Mouse (Mus musculus) myocyte (in vitro differentiated cells): ENCODE data around the gene Rps27. TPM values are rescaled to one million over a fixed set of nuclear protein-coding genes. Genes with fewer than 3 reads are reported as not detected.

Experiments
- H3K27me3 ChIP-seq: one replicate; pipeline ENCODE4 v1.6.1; 2011; ENCODE audit not compliant: control insufficient read depth, insufficient read depth, insufficient read length
- H3K36me3 ChIP-seq: one replicate; pipeline ENCODE4 v1.6.1; 2011; ENCODE audit not compliant: control insufficient read depth, insufficient read depth
- H3K4me2 ChIP-seq: one replicate; pipeline ENCODE4 v1.6.1; 2011; ENCODE audit warnings: low read depth, control low read depth
- H3K4me3 ChIP-seq: one replicate; pipeline ENCODE4 v1.5.1; 2011; ENCODE audit warnings: mild to moderate bottlenecking, control low read depth, moderate library complexity
- H3K79me2 ChIP-seq: one replicate; pipeline ENCODE4 v1.6.1; 2011; ENCODE audit not compliant: control insufficient read depth, insufficient read depth
- H3ac ChIP-seq: one replicate; pipeline ENCODE4 v1.6.1; 2011; ENCODE audit not compliant: control insufficient read depth, insufficient read length
- CEBPB ChIP-seq: IDR thresholded peaks from 2 replicates; pipeline ENCODE4 v1.6.1; 2011; ENCODE audit warnings: mild to moderate bottlenecking, moderate library complexity; ENCODE audit not compliant: poor library complexity, insufficient read depth, severe bottlenecking
- E2F4 ChIP-seq: IDR thresholded peaks from one replicate; pipeline ENCODE4 v1.6.1; 2011; ENCODE audit warnings: mild to moderate bottlenecking, control low read depth, moderate library complexity; ENCODE audit not compliant: insufficient read depth
- MAX ChIP-seq: IDR thresholded peaks from one replicate; pipeline ENCODE4 v1.6.1; 2011; ENCODE audit warnings: low read depth, mild to moderate bottlenecking, control low read depth
- MYOD1 ChIP-seq, 3 experiments: IDR thresholded peaks; one replicate each; pipeline ENCODE4 v1.6.1; 2011; ENCODE audit warnings: control low read depth in 2 of 3, low read depth in 2 of 3, mild to moderate bottlenecking in 2 of 3, moderate library complexity in 1 of 3; ENCODE audit not compliant: insufficient read length in 2 of 3, control insufficient read depth in 1 of 3
- MYOG ChIP-seq, 3 experiments: IDR thresholded peaks; one replicate each; pipeline ENCODE4 v1.6.1; 2011; ENCODE audit warnings: control low read depth in 2 of 3, low read depth in 2 of 3, mild to moderate bottlenecking in 2 of 3; ENCODE audit not compliant: insufficient read length in 2 of 3, control insufficient read depth in 1 of 3, insufficient read depth in 1 of 3
- POLR2A ChIP-seq: IDR thresholded peaks from one replicate; pipeline ENCODE4 v1.6.1; 2011; ENCODE audit warnings: low read depth, mild to moderate bottlenecking, control low read depth, moderate library complexity; ENCODE audit not compliant: insufficient read length
- POLR2AphosphoS2 ChIP-seq: IDR thresholded peaks from one replicate; pipeline ENCODE4 v1.6.1; 2011; ENCODE audit warnings: low read depth, control low read depth; ENCODE audit not compliant: insufficient read length
- REST ChIP-seq: IDR thresholded peaks from one replicate; pipeline ENCODE4 v1.6.1; 2011; ENCODE audit warnings: mild to moderate bottlenecking, control low read depth, moderate library complexity; ENCODE audit not compliant: insufficient read depth, insufficient read length
- SRF ChIP-seq: IDR thresholded peaks from one replicate; pipeline ENCODE4 v1.6.1; 2011; ENCODE audit warnings: low read depth; ENCODE audit not compliant: control insufficient read depth, insufficient read length
- TCF12 ChIP-seq: IDR thresholded peaks from one replicate; pipeline ENCODE4 v1.6.1; 2011; ENCODE audit warnings: mild to moderate bottlenecking, control low read depth; ENCODE audit not compliant: poor library complexity, insufficient read depth, severe bottlenecking
- TCF3 ChIP-seq: IDR thresholded peaks from one replicate; pipeline ENCODE4 v1.6.1; 2011; ENCODE audit warnings: low read depth, control low read depth; ENCODE audit not compliant: insufficient read length
- USF1 ChIP-seq: IDR thresholded peaks from one replicate; pipeline ENCODE4 v1.6.1; 2011; ENCODE audit warnings: low read depth, mild to moderate bottlenecking, control low read depth, moderate library complexity
- polyA plus RNA-seq: library from polyadenylated mRNA; unstranded; fragments of >200 nt; fragmentation: generic; extraction: Trizol; gene quantifications from one replicate; pipeline ENCODE4 v1.2.1, GENCODE M21; 2012; ENCODE audit warnings: missing spikeins

Rps27 gene
- polyA plus RNA-seq, 1 experiment: 3,699 TPM

GRCm38 (mm10) chr3:90202884-90203283 is 10.6 kb downstream of the Rps27 start:
- H3ac ChIP-seq: no peak overlapping the region
- TF ChIP-seq TCF3 (no peak), E2F4 (no peak), MYOG (IDR thresholded peaks at IDR 0.05; ENCODE audit: control insufficient read depth in 1 of 3, insufficient read depth in 1 of 3, insufficient read length in 2 of 3, low read depth in 2 of 3) (no peak), MAX (no peak), POLR2A (no peak), TCF12 (no peak), USF1 (no peak), REST (no peak)
- H3K27me3 ChIP-seq: no peaks in the 10 kb centered on the region
- H3K79me2 ChIP-seq: no peaks in the 10 kb centered on the region
- no peak overlapping the region for H3K4me2 ChIP-seq
- H3K4me3 ChIP-seq: no peak overlapping the region
- H3K36me3 ChIP-seq: peaks cover 3% of the 10 kb centered on the region

GRCm38 (mm10) chr3:90197548-90197947 is 15.9 kb downstream of the Rps27 start:
- no peak for TF ChIP-seq MYOD1 (IDR thresholded peaks at IDR 0.05; ENCODE audit: control insufficient read depth in 1 of 3, insufficient read length in 2 of 3, low read depth in 2 of 3)
- TF ChIP-seq POLR2A: no peak
- TF ChIP-seq CEBPB: no peak
- TF ChIP-seq MAX: no peak
- TF ChIP-seq TCF12: no peak
- no peak for TF ChIP-seq SRF
- no peak for TF ChIP-seq REST
- no peak for TF ChIP-seq POLR2AphosphoS2
- no peak for TF ChIP-seq E2F4
- TF ChIP-seq MYOG (IDR thresholded peaks at IDR 0.05; ENCODE audit: control insufficient read depth in 1 of 3, insufficient read depth in 1 of 3, insufficient read length in 2 of 3, low read depth in 2 of 3): no peak
- TF ChIP-seq TCF3: no peak
- TF ChIP-seq USF1: no peak
- Histone ChIP-seq H3K79me2 (no peaks in the 10 kb centered on the region), H3K4me2 (no peak overlapping the region), H3ac (no peak overlapping the region), H3K36me3 (no peaks in the 10 kb centered on the region), H3K4me3 (no peak overlapping the region), H3K27me3 (no peaks in the 10 kb centered on the region)

- H3K4me3 ChIP-seq: no peak overlapping the region
- H3K4me2 ChIP-seq: no peak overlapping the region
- no peaks in the 10 kb centered on the region for H3K27me3 ChIP-seq
- TF ChIP-seq MYOG (IDR thresholded peaks at IDR 0.05; ENCODE audit: control insufficient read depth in 1 of 3, insufficient read depth in 1 of 3, insufficient read length in 2 of 3, low read depth in 2 of 3): no peak
- TF ChIP-seq USF1: no peak
- no peak for TF ChIP-seq SRF
- TF ChIP-seq REST: no peak
- TF ChIP-seq POLR2A: no peak
- TF ChIP-seq POLR2AphosphoS2: no peak
- TF ChIP-seq TCF12: no peak
- TF ChIP-seq TCF3: no peak
- TF ChIP-seq MAX: no peak
- TF ChIP-seq CEBPB: no peak
- no peak for TF ChIP-seq E2F4
- TF ChIP-seq MYOD1 (IDR thresholded peaks at IDR 0.05; ENCODE audit: control insufficient read depth in 1 of 3, insufficient read length in 2 of 3, low read depth in 2 of 3): no peak
- no peaks in the 10 kb centered on the region for H3K79me2 ChIP-seq
- H3K36me3 ChIP-seq: no peaks in the 10 kb centered on the region
- H3ac ChIP-seq: no peak overlapping the region
Measured at GRCm38 (mm10) chr3:90195644-90196043, 17.8 kb downstream of the Rps27 start.

GRCm38 (mm10) chr3:90194759-90195158 is 18.7 kb downstream of the Rps27 start:
- Histone ChIP-seq H3ac (no peak overlapping the region), H3K79me2 (no peaks in the 10 kb centered on the region), H3K27me3 (no peaks in the 10 kb centered on the region), H3K4me3 (no peak overlapping the region), H3K36me3 (no peaks in the 10 kb centered on the region), H3K4me2 (no peak overlapping the region)
- TF ChIP-seq POLR2A: no peak
- TF ChIP-seq SRF: no peak
- TF ChIP-seq TCF12: no peak
- no peak for TF ChIP-seq USF1
- no peak for TF ChIP-seq MYOD1 (IDR thresholded peaks at IDR 0.05; ENCODE audit: control insufficient read depth in 1 of 3, insufficient read length in 2 of 3, low read depth in 2 of 3)
- no peak for TF ChIP-seq MAX
- no peak for TF ChIP-seq CEBPB
- no peak for TF ChIP-seq TCF3
- TF ChIP-seq POLR2AphosphoS2: no peak
- no peak for TF ChIP-seq E2F4
- no peak for TF ChIP-seq REST
- no peak for TF ChIP-seq MYOG (IDR thresholded peaks at IDR 0.05; ENCODE audit: control insufficient read depth in 1 of 3, insufficient read depth in 1 of 3, insufficient read length in 2 of 3, low read depth in 2 of 3)

GRCm38 (mm10) chr3:90190859-90191510 is 22.5 kb downstream of the Rps27 start:
- no peak overlapping the region for H3K4me2 ChIP-seq
- H3K27me3 ChIP-seq: no peaks in the 10 kb centered on the region
- TF ChIP-seq REST (no peak), MYOG (IDR thresholded peaks at IDR 0.05; ENCODE audit: control insufficient read depth in 1 of 3, insufficient read depth in 1 of 3, insufficient read length in 2 of 3, low read depth in 2 of 3) (no peak), CEBPB (no peak), TCF3 (no peak), POLR2A (no peak), TCF12 (no peak), MAX (no peak), POLR2AphosphoS2 (no peak), E2F4 (no peak), MYOD1 (IDR thresholded peaks at IDR 0.05; ENCODE audit: control insufficient read depth in 1 of 3, insufficient read length in 2 of 3, low read depth in 2 of 3) (no peak), SRF (no peak), USF1 (no peak)
- no peaks in the 10 kb centered on the region for H3K36me3 ChIP-seq
- H3K4me3 ChIP-seq: no peak overlapping the region
- H3ac ChIP-seq: no peak overlapping the region
- no peaks in the 10 kb centered on the region for H3K79me2 ChIP-seq
